Comparison of ENCODE assay signal across 8 mouse cellular contexts in genomic region chr19:38775548-38775947, GRCm38 (mm10). TPM values are rescaled to one million over a fixed set of nuclear protein-coding genes. Genes with fewer than 3 reads are reported as not detected.
DNase-seq lines count a peak whose midpoint lies in the region; ATAC-seq lines count a peak whose summit lies in the region.

No protein-coding gene starts in this region.

- H3K27ac ChIP-seq in forebrain, embryonic 14.5 days (ENCODE audit: low read depth, low read length), result no peak overlapping the region
- no peak overlapping the region for H3K27ac ChIP-seq in forebrain, embryonic 12.5 days
- no peak overlapping the region for H3K27ac ChIP-seq in forebrain, embryonic 16.5 days (ENCODE audit: low read length)

- H3K4me2 ChIP-seq in forebrain, embryonic 14.5 days (ENCODE audit: low read length), result no peak overlapping the region
- H3K4me2 ChIP-seq in forebrain, embryonic 12.5 days, result no peak overlapping the region
- H3K4me2 ChIP-seq in forebrain, embryonic 16.5 days (ENCODE audit: low read length), result no peak overlapping the region

- 56% methylated on average over 4 of the region's 4 CpGs for WGBS in forebrain, embryonic 14.5 days
- 59% methylated on average over 4 of the region's 4 CpGs for WGBS in forebrain, embryonic 12.5 days
- WGBS in forebrain, embryonic 16.5 days, result 64% methylated on average over 4 of the region's 4 CpGs

- H3K9ac ChIP-seq in forebrain, embryonic 14.5 days (ENCODE audit: low read length), result no peak overlapping the region
- no peak overlapping the region for H3K9ac ChIP-seq in forebrain, embryonic 12.5 days
- no peak overlapping the region for H3K9ac ChIP-seq in forebrain, embryonic 16.5 days (replicated peaks; ENCODE audit: low read depth, low read length)

- H3K4me3 ChIP-seq in forebrain, embryonic 14.5 days (ENCODE audit: low read depth, low read length), result no peak overlapping the region
- no peak overlapping the region for H3K4me3 ChIP-seq in forebrain, embryonic 12.5 days (replicated peaks)
- H3K4me3 ChIP-seq in forebrain, embryonic 16.5 days (replicated peaks; ENCODE audit: low read length), result no peak overlapping the region

- no peaks in the 10 kb centered on the region for H3K27me3 ChIP-seq in forebrain, embryonic 14.5 days (replicated peaks; ENCODE audit: control insufficient read depth, insufficient read depth, low read length)
- H3K27me3 ChIP-seq in forebrain, embryonic 12.5 days, result no peaks in the 10 kb centered on the region
- no peaks in the 10 kb centered on the region for H3K27me3 ChIP-seq in forebrain, embryonic 16.5 days (replicated peaks; ENCODE audit: control insufficient read depth, insufficient read depth, low read length)

- no peak; the same call in 1 of the 2 replicates for ATAC-seq in forebrain, embryonic 14.5 days
- ATAC-seq in forebrain, embryonic 12.5 days (ENCODE audit: low FRiP score), result no peak
- ATAC-seq in forebrain, embryonic 16.5 days, result peak; percentile 63; the same call in 1 of the 2 replicates
- no peak for ATAC-seq in granulocyte monocyte progenitor cell, adult 5-6 weeks (replicated peaks; ENCODE audit: poor library complexity, severe bottlenecking)

- no peaks in the 10 kb centered on the region for H3K4me1 ChIP-seq in forebrain, embryonic 14.5 days (ENCODE audit: control insufficient read depth, insufficient read depth, low read length)
- H3K4me1 ChIP-seq in forebrain, embryonic 12.5 days, result no peaks in the 10 kb centered on the region
- no peaks in the 10 kb centered on the region for H3K4me1 ChIP-seq in forebrain, embryonic 16.5 days (replicated peaks; ENCODE audit: control insufficient read depth, insufficient read depth, low read length)

- no peaks in the 10 kb centered on the region for H3K9me3 ChIP-seq in forebrain, embryonic 14.5 days (replicated peaks; ENCODE audit: control insufficient read depth, low read length)
- no peaks in the 10 kb centered on the region for H3K9me3 ChIP-seq in forebrain, embryonic 12.5 days
- no peaks in the 10 kb centered on the region for H3K9me3 ChIP-seq in forebrain, embryonic 16.5 days (ENCODE audit: control insufficient read depth, low read length)

- peak; percentile 74 for DNase-seq in forebrain, embryonic 14.5 days (ENCODE audit: low spot score)
- DNase-seq in urinary bladder, postnatal 25 days (ENCODE audit: low spot score), result peak; percentile 23
- DNase-seq in urinary bladder, postnatal 10 days (ENCODE audit: low spot score), result no peak
- peak; percentile 9 to 66 for DNase-seq in layer of hippocampus, adult 18-20 months (ENCODE audit: low spot score in 2 of 2)
- DNase-seq in lung, postnatal 4 days, result peak; percentile 24 to 51

- no peaks in the 10 kb centered on the region for H3K36me3 ChIP-seq in forebrain, embryonic 14.5 days (ENCODE audit: control insufficient read depth, insufficient read depth, low read length)
- H3K36me3 ChIP-seq in forebrain, embryonic 12.5 days (replicated peaks), result no peaks in the 10 kb centered on the region
- no peaks in the 10 kb centered on the region; the same call in 1 of the 2 replicates for H3K36me3 ChIP-seq in forebrain, embryonic 16.5 days (ENCODE audit: control insufficient read depth, insufficient read depth)

RNA-seq across cellular contexts. Expression of gene Noc3l, which starts 43.5 kb away (rescaled TPM):
- polyA plus RNA-seq in forebrain, embryonic 14.5 days (2014; fragmentation: Nextera tagmentation; extraction: Ambion mirVana), result 6.4 and 6.9 TPM in 2 replicates
- 9.8 and 11.8 TPM in 2 replicates for polyA plus RNA-seq in forebrain, embryonic 12.5 days (2016; fragmentation: Nextera tagmentation; extraction: Ambion mirVana)
- 6.6 and 6.8 TPM in 2 replicates for polyA plus RNA-seq in forebrain, embryonic 16.5 days (2015; fragmentation: Nextera tagmentation; extraction: Ambion mirVana)
- total RNA-seq in layer of hippocampus, adult 18-20 months (2021), result 10 to 100 TPM; 14.3 to 14.6 TPM
- 17.5 and 18.5 TPM in 2 replicates for total RNA-seq in granulocyte monocyte progenitor cell, adult 5-6 weeks (2014; fragmentation: Nextera tagmentation)
- 32.5 and 40.2 TPM in 2 replicates for total RNA-seq in granulocyte monocyte progenitor cell, adult 5-6 weeks (2017)
